Mouse (Mus musculus) forelimb bud, embryonic 11.5 days (tissue): ENCODE measurements around the gene Ppp1r12a.
"Not testable (repeated sequence)": the region's sequence is repeated elsewhere in the genome, so short reads cannot be mapped to it uniquely, and the experiment has no call there.

Experiments used
- DNase-seq: peaks from one replicate; pipeline ENCODE4 v3.0.0-alpha.2; 2012; ENCODE audit warnings: low read depth, low spot score

The Ppp1r12a gene

DNA sequence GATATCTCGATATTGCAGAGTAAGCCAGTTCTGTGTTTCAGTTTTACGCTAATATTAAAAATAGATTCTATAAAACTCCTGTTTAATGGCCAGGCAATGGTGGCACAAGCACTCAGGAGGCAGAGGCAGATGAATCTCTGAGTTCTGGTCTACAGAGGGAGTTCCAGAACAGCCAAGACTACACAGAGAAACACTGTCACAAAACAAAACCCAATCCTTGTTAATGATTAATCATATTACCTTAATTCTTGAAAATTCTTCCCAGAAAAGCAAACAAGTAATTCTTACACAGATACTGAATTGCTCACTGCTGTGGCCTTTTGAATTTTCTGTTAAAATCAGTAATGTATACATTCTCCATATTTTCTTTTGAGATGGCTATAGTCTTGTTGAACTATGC is 37.0 kb downstream of the Ppp1r12a start:
- no peak for DNase-seq

DNA sequence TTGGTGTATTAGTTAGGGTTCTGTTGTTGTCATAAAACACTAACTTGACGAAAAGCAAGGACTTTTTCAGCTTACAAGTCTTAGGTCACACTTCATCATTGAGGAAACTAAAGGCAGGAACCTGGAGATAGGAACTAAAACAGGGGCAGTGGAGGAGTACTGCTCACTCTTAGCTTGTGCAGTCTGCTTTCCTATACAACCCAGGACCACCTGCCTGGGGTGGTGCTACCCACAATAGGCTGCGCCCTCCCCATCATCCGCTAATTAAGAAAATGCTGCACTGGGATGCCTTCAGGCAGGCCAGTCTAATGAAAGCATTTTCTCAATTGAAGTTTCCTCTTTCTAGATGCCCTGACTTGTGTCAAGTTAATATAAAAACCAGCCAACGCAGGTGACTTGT is 40.1 kb downstream of the Ppp1r12a start:
- no peak for DNase-seq

DNA sequence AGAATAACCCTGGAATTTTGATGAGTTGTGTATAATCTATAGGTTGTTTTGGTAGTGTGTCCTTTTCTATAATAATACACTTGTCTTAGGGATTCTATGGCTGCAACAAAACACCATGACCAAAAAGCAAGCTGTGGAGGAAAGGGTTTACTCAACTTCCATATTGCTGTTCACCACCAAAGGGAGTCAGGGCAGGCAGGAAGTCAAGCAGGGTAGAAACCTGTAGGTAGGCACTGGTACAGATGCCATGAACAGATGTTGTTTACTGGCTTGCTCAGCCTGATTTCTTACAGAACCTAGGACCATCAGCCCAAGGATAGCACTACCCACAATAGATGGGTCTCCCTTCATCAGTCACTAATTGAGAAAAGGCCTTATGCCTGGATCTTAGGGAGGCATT is 41.4 kb downstream of the Ppp1r12a start:
- DNase-seq: no peak

DNA sequence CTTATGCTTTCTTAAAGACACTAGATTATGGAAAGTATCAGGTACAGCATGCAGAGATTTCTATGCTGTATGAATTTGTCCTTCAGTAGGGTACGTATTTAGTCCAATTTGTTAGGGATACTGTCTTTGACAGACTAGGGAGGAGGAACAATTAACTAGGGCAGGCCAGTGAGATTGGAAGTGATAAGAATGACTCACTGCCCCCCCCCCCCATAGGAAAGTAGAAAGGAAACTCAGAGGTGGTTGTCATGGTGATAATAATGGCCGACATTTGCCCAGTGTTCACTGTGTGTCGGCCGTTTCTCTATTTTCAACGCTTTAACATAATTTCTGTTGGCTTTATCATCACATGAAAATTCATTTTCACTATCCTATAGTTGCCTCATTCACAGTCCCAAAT is 47.4 kb downstream of the Ppp1r12a start:
- DNase-seq: no peak

DNA sequence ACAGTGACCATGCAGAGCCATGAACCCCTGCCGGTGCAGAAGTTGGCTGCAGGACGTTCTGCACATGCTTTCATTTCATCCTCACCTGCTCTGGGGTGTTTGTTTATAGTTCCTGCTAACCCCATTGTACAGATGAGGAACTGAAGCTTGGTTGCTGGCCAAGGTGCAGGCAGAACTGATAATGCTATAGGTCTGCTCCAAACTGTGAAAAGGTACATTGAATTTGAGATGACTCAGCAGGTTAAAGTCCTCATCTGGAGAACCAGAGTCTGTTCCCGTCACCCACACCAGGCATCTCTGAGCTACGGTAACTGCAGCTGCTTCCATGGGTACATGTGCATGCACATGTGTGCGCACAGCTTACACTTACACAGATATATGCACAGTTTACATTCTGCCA is 62.4 kb downstream of the Ppp1r12a start:
- DNase-seq: no peak

DNA sequence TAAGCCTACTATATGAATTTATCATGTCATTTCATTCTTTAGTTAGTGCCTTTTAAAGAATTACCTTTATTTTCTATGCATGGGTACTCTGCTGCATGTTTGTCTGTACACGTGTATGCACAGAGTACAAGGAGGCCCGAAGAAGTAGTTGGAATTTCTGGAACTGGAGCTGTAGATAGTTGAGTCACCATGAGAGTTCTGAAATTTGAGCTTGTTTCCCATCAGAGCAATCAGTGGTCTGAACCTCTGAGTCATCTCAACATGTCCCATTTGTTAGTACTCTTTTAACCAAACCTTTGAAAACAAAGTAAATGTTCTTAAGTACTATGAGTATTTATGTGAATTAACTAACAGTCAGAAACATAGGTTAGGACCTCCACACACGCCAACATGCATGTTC is 75.1 kb downstream of the Ppp1r12a start:
- no peak for DNase-seq

DNA sequence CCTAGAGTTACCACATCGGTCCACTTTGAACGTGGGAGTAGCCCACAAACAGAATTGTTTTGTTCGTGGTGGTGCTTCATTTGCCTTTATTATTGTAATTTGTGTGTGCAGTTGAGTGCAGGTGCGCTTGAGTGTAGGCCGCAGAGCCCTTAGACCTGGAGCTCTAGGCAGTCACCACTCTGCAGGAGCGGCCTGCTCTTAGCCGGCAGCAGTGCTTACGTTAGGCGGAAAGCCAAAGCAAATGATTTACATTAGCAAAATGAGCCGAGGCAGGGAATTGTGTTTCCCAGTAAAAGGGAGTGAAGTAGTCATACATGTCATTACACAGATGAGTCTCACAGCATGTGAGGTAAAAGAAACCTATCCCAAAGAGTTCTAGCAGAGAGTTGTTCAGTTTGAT is 77.1 kb downstream of the Ppp1r12a start:
- no peak for DNase-seq

DNA sequence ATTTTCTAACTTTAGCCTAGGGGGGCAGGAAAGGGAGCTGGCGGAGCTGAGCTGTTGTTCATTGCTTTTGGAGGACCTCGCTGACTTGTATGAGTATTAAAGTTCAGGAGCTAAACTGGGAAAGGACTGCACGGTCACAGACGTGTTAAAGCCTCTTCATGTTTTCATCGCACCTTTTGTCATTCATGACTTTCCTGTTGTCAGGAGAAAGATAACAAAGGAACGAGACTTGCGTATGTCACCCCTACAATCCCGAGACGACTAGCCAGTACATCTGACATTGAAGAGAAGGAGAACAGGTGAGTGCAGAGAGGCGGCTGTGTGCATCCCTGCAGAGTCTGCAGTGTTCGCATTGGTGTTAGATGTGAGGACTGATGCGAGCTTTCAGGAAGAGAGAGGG is 88.7 kb downstream of the Ppp1r12a start:
- DNase-seq: no peak

DNA sequence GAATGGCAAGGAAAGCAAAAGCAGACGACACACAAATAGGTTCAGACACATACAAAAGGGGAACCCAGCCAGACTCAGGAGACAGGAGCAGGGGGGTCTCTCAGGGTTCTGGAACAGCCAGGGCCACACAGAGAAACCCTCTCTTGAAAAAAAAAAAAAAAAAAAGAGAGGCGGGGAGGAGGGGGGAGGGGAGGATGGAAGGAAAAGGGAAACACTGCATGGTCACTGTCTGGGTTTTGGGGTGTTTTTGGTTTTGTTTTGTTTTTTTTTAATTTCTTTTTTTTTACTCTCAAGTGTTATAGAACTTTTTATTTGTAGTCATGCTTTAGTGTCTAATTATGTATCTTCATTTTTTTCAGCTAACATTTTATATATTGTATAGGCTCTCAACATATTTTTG is 89.2 kb downstream of the Ppp1r12a start:
- DNase-seq: no peak

DNA sequence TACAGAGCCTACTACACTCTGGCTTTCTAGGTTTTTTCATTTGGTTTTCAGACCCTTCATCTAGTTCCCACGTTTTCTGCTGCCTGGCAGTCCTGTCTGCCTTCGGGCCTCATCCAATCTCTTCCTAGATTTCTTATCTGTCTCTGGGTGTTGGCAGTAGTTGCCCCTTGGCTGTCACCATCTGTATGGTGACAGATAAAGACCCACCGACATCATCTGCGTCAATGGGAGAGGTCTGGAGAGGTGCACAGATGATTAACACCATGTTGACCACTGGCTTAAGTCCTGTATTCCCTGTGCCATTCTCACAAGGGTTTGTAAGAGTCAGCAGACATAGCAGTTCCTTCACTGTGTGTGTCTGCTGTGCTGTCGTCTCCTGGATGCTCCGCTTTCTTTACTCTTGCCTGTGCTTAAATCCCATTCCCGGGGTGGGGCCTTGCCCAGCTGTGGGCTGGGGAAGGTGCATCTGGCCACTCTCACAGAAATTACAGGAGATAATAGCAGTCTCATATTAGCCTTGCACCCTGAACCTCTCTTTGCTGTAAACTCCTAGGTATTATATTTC is 93.9 kb downstream of the Ppp1r12a start:
- DNase-seq: no peak

DNA sequence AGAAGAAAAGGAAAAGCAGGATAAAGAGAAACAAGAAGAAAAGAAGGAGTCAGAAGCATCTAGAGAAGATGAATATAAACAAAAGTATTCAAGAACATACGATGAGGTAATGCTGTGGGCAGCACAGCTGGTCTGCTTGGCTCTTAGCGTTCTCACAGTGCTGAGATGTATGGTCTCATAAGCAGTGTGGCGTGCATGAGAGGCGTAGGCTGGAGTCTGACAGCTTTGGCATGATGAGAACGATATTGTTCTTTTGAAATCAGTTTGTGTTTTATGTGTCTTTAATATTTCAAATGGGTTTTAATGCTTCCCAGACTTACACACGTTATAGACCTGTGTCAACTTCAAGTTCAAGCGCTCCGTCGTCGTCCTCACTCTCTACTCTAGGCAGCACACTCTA is 98.9 kb downstream of the Ppp1r12a start:
- DNase-seq: no peak

DNA sequence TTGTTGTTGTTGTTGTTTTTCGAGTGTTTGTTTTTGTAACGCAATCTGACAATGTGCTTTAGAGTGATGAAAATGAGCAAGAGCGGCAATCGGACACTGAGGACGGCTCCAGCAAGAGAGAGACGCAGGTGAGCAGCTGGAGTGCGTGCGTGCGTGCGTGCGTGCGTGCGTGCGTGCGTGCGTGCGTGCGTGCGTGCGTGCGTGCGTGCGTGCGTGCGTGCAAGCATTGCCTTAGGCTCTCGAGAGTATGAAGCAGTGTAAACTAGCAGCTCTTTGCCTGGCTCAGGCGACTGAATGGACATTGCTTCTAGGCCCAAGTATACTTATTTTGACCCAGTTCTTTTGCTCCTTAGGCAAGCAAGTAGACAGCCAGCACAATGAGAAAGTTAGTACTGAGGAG is 102.6 kb downstream of the Ppp1r12a start:
- no peak for DNase-seq

DNA sequence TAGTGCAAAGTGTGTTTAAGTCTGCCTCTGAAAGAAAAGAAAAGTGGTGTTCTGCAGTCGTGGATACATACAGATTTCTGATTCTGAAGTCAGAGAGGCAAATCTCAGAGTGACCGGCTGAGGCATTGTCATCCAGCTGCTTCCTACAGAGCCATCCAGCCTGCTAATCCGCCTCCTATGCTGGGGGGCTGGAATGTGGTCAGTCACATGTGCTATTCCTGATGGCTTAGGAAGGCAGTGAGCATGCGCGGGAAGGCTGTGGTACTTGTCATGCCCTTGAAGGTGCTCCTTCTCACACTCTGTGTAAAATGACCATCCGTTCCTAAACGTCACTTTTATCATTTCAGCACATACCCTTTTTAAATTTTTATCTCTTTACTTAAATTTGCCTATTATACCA is 109.2 kb downstream of the Ppp1r12a start:
- DNase-seq: no peak

DNA sequence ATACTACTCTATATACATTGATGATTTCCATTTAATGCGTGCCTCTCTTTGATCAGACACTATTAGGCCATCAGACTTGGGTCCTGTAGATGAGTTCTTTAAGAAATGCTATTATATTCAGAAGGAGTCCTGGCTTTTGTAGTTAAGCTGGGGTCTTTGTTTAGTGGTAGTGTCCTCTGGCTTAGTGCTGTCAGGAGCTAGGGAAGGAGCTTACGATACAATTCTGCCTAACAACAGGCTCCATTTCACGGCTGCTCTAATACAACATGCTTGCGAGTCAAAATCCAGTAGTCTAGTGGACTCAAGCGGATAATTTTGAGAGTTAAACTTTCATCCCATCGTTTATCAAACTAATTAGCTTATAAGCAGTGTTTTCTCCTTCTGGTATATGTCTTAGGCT is 114.7 kb downstream of the Ppp1r12a start:
- no peak for DNase-seq

DNA sequence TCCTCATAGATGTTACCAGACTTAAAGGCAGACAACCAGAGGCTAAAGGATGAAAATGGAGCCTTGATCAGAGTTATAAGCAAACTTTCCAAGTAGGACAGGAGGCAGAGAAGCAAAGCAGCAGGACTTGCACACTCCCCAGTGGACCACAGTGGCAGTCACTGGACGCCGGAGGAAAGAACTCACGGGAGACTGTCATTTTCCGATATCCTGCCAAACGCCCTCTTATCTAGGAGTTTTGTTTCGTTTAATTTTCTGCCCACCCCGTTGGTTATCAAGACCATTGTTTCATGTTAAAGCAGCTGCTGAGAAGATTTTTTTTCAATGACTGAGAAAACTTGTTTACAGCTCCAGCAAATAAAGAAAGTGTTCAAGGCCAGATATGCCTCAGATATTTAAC is 115.2 kb downstream of the Ppp1r12a start:
- DNase-seq: no peak

DNA sequence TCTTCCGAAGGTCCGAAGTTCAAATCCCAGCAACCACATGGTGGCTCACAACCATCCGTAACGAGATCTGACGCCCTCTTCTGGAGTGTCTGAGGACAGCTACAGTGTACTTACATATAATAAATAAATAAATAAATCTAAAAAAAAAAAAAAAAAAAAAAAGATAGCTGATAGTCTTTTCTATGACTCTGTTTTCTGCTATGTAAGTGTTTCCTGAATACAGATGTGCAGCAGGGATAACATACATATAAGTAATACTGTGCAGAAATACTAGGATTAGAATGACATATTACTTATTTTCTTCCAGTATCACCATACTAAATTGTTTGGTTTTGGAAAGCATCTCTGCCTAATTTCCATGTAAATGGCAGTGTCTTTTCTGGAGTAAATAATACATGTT is 119.1 kb downstream of the Ppp1r12a start:
- not testable (repeated sequence) for DNase-seq

DNA sequence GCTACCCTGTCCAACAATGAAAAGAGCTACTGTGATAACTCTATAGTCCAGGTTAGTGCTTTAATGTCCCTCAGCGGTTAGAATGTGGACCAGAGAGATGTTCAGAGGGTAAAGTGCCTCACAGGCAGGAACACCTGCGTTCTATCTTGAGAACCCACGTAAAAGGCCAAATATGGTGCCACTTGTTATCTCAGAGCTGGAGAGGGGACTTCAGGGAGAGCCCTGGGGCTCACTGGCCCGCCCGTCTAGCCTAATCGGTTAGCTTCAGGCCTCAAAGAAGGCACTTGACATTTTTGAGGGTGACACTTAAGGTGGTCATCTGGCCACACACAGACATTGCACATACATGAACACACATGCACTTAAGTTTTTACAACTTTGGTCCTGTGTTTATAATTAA is 120.4 kb downstream of the Ppp1r12a start:
- DNase-seq: no peak

DNA sequence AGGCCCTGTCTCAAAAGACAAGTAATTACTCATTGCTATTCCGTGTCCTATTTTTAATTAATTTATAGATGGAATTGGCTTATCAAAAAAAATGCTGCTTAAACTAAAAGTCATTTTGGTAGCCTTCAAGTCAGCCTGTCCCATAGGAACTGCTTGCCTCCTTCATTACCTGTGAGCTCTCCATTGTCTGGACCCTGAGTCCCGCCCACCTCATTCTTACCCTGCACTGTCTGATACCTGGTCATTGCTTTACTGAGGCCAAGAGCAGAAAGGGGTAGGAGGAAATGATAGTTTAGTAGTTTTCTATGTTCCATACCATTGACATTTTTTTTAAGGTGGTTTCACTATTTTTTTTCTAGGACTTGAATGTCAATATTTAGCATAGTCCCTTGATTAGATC is 121.4 kb downstream of the Ppp1r12a start:
- no peak for DNase-seq

DNA sequence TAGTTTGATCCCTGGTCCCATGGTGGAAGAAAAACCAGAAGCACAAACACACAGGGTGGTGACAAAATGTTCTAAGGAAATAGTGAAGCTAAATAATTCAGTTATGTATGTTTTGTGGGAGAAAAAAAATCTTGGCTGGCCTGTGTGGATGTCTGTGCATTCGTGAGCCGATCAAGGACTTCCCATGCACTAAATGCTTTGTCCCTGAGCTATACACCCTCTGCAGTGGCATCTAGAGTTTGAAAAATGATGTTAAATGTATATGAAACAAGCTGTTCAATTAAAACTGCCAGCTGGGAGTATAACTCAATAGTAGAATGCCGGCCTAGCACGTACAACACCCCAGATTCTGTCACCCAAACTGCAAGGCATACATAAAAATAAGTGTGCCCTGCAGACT is 121.8 kb downstream of the Ppp1r12a start:
- DNase-seq: no peak

DNA sequence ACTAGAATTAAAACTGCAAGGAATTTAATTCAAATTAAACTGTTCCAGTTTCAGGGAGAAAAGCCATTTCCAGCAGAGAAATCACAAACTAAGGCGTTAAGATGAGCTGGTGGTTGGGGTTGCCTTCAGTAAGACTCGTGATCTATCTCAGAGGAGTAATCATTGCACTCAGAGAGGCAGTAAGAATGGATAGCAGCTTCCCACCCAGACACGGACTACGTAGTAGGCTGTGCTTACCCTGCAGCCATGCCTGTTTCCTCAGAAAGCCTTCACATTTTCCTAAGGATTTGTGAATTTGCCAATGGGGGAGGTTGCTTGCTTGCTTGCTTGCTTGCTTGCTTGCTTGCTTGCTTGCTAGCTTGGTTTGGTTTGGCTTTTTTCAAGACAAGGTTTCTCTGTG is 122.5 kb downstream of the Ppp1r12a start:
- no peak for DNase-seq

DNA sequence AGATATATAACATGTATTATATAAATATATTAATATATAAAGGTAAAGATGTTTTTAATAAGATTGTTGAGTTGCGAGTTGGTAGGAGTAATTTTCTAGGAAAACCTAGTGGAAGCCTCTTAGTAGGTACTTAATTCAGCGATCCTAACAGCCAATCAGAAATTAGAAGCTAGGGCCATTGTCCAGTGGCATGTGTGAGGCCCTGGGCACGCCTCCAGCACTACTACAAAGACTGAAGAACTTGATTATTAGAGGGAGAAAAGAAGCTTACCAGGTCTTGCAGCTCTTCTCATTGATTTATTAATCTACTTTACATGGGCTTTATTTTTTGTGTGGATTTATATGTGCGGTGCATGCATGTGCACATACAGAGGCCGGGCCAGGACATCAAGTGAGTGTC is 123.0 kb downstream of the Ppp1r12a start:
- no peak for DNase-seq

DNA sequence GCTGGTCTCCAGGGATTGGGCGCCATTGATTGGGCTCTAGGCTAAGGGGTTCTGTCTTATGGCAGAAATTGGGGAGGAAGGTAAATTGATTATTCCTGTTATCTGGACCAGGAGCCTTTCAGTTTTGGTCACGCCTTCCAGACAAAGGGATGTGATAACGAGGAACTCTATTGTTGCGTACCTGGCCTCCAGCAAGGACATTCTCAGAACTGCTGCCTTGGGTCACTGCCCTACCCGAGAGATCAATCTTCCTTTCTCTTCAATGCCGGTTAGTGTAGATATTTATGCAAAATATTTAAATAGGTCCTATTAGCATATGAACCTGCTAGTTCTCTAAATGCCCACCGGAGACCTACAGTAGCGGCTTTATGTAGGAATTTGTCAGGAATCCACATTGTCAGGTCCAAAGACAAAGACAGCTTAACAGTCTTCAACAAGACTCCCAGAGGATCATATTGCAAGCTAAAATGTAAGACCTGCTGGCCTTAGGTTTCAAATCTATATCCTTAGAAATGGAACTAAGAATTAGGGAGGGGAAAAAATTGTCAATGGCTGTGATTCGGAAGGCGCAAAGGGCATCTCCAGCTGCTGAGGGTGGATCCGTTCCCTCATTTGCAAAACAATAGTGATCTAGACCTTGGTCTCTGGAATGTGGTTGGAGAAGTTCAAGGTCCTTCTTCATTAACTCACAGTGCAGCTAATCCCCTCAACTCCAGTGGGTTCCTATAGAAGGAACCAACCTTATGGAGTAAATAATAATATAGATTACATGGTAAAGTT is 124.9 kb downstream of the Ppp1r12a start:
- DNase-seq: no peak

DNA sequence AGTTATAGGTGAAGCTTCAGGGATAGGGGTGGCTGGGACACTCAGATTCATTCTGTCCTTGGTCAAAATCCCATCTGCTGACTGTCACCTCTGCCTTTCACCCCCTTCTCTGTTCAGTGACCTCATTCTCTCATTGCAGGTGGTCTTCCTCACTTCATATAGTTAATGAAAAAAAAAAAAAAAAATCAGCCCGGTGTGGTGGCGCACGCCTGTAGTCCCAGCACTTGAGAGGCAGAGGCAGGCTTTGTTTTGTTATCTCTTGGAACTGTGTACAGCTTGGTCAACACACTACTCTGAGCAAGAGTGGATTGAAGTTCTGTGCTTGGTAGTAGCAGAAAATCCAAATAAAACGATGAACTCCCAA is 125.4 kb downstream of the Ppp1r12a start:
- no peak for DNase-seq

DNA sequence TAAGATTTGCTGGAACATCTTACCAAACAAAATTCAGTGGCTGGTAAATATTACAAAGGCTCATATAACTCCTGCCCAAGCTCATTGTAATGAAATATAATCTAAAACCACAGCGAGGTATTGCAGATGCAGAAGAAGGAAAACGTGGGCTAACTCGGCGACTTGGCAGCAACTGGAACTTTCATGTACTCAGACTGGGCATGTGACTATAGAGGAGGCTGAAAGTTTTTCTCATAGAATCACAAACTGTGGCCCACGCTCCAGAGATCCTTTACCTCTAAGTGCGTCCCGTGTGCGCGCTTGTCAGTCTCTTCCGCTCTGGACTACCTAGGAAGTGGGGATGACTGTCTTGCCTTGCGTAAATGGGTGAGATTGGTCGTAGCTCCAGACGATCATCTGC is 128.1 kb downstream of the Ppp1r12a start:
- DNase-seq: no peak
